Mouse (Mus musculus) CH12.LX (cell line): ENCODE results near the gene Mfsd4a. TPM values are rescaled to one million over a fixed set of nuclear protein-coding genes. Genes with fewer than 3 reads are reported as not detected.
A peak's percentile ranks its signal among the peaks of the same experiment; 100 is the strongest.

Source experiments
- DNase-seq: peaks from one replicate; pipeline ENCODE4 v3.0.0-alpha.2; 2013; ENCODE audit errors: extremely low read depth
- H3K27ac ChIP-seq: 2 replicates; pipeline ENCODE4 v1.5.1; 2012; ENCODE audit warnings: low read depth, mild to moderate bottlenecking, control low read depth, moderate library complexity; ENCODE audit not compliant: insufficient read depth
- H3K27me3 ChIP-seq: replicated peaks from 2 replicates; pipeline ENCODE3; 2012; ENCODE audit warnings: inconsistent platforms
- H3K36me3 ChIP-seq, 2 experiments: replicated peaks in 1 of 2; 2 replicates each; pipeline versions ENCODE3 to v1.6.1; 2012; ENCODE audit warnings: inconsistent platforms in 1 of 2, low read length in 1 of 2, mild to moderate bottlenecking in 1 of 2, mixed read lengths in 1 of 2, moderate library complexity in 1 of 2; ENCODE audit not compliant: control insufficient read depth in 1 of 2, insufficient read depth in 1 of 2
- H3K4me1 ChIP-seq, 2 experiments: 2 replicates each; pipeline ENCODE4 v1.6.1; 2012; ENCODE audit warnings: inconsistent platforms in 1 of 2, moderate library complexity in 1 of 2; ENCODE audit not compliant: insufficient read depth in 2 of 2, control insufficient read depth in 1 of 2
- H3K4me2 ChIP-seq: 2 replicates; pipeline ENCODE4 v1.6.1; 2012; ENCODE audit warnings: low read depth, mild to moderate bottlenecking, control low read depth; ENCODE audit not compliant: poor library complexity, insufficient read depth, severe bottlenecking
- H3K4me3 ChIP-seq, 3 experiments: fragments of 150-350 bp in 1 of 3; sonication (generic) in 1 of 3; replicated peaks in 1 of 3; 2 replicates each; pipeline versions ENCODE3 to v1.5.1; 2011 to 2012; ENCODE audit warnings: low read depth in 2 of 3, low read length in 2 of 3, mild to moderate bottlenecking in 2 of 3, moderate library complexity in 2 of 3, control low read depth in 1 of 3, improper control_type of control experiment in 1 of 3, inconsistent platforms in 1 of 3, mixed read lengths in 1 of 3; ENCODE audit not compliant: poor library complexity in 1 of 3
- H3K79me2 ChIP-seq: replicated peaks from 2 replicates; pipeline ENCODE4 v1.6.1; 2012; ENCODE audit warnings: mild to moderate bottlenecking, moderate library complexity; ENCODE audit not compliant: control insufficient read depth, poor library complexity, insufficient read depth, severe bottlenecking; ENCODE audit errors: extremely low read depth
- H3K9ac ChIP-seq: 2 replicates; pipeline ENCODE4 v1.6.1; 2012; ENCODE audit warnings: low read depth, mild to moderate bottlenecking, control low read depth, moderate library complexity; ENCODE audit not compliant: insufficient read depth
- H3K9me3 ChIP-seq: replicated peaks from 2 replicates; pipeline ENCODE3; 2012; ENCODE audit warnings: low read length, inconsistent platforms, mixed read lengths
- BHLHE40 ChIP-seq: IDR thresholded peaks from 2 replicates; pipeline ENCODE4 v1.6.1; 2011; ENCODE audit warnings: mild to moderate bottlenecking, low read depth, low read length, improper control_type of control experiment
- CHD2 ChIP-seq: IDR thresholded peaks from 2 replicates; pipeline ENCODE4 v1.6.1; 2011; ENCODE audit warnings: low read length, improper control_type of control experiment
- CTCF ChIP-seq, 2 experiments: IDR thresholded peaks in 1 of 2; conservative IDR thresholded peaks in 1 of 2; 2 replicates each; pipeline ENCODE4 v1.5.1; 2011 to 2012; ENCODE audit warnings: low read depth in 2 of 2, low read length in 2 of 2, improper control_type of control experiment in 1 of 2, inconsistent platforms in 1 of 2, mild to moderate bottlenecking in 1 of 2, moderate library complexity in 1 of 2
- E2F4 ChIP-seq: IDR thresholded peaks from 2 replicates; pipeline ENCODE4 v1.6.1; 2011; ENCODE audit warnings: low read depth, low read length, improper control_type of control experiment; ENCODE audit not compliant: insufficient replicate concordance
- ELF1 ChIP-seq: IDR thresholded peaks from 2 replicates; pipeline ENCODE4 v1.6.1; 2014; ENCODE audit warnings: low read depth, mild to moderate bottlenecking, inconsistent platforms, low read length, improper control_type of control experiment
- ETS1 ChIP-seq: conservative IDR thresholded peaks from 2 replicates; pipeline ENCODE4 v1.6.1; 2012; ENCODE audit warnings: low read depth, mild to moderate bottlenecking, inconsistent platforms, low read length, improper control_type of control experiment, moderate library complexity
- HCFC1 ChIP-seq: IDR thresholded peaks from 2 replicates; pipeline ENCODE4 v1.6.1; 2012; ENCODE audit warnings: low read depth, mild to moderate bottlenecking, inconsistent platforms, low read length, improper control_type of control experiment
- JUN ChIP-seq: IDR thresholded peaks from 2 replicates; pipeline ENCODE4 v1.6.1; 2011; ENCODE audit warnings: low read depth, mild to moderate bottlenecking, low read length, improper control_type of control experiment, moderate library complexity; ENCODE audit not compliant: insufficient read depth
- JUND ChIP-seq: conservative IDR thresholded peaks from 2 replicates; pipeline ENCODE4 v1.6.1; 2011; ENCODE audit warnings: low read depth, low read length, improper control_type of control experiment
- MAX ChIP-seq: IDR thresholded peaks from 2 replicates; pipeline ENCODE4 v1.6.1; 2011; ENCODE audit warnings: low read length, improper control_type of control experiment
- MEF2A ChIP-seq: IDR thresholded peaks from 2 replicates; pipeline ENCODE4 v1.6.1; 2014; ENCODE audit warnings: low read depth, mild to moderate bottlenecking, inconsistent platforms, low read length, improper control_type of control experiment, borderline replicate concordance
- MXI1 ChIP-seq: IDR thresholded peaks from 2 replicates; pipeline ENCODE4 v1.6.1; 2011; ENCODE audit warnings: mild to moderate bottlenecking, low read depth, low read length, improper control_type of control experiment
- NELFE ChIP-seq: IDR thresholded peaks from 2 replicates; pipeline ENCODE4 v1.6.1; 2011; ENCODE audit warnings: low read depth, low read length, improper control_type of control experiment
- NRF1 ChIP-seq: IDR thresholded peaks from 2 replicates; pipeline ENCODE4 v1.6.1; 2014; ENCODE audit warnings: low read depth, mild to moderate bottlenecking, inconsistent platforms, low read length, improper control_type of control experiment, moderate library complexity
- PAX5 ChIP-seq: IDR thresholded peaks from 2 replicates; pipeline ENCODE4 v1.6.1; 2012; ENCODE audit warnings: low read length, inconsistent platforms, mixed read lengths
- POLR2AphosphoS2 ChIP-seq: IDR thresholded peaks from 2 replicates; pipeline ENCODE4 v1.6.1; 2011; ENCODE audit warnings: low read depth, low read length, improper control_type of control experiment
- RAD21 ChIP-seq: IDR thresholded peaks from 2 replicates; pipeline ENCODE4 v1.6.1; 2011; ENCODE audit warnings: low read depth, mild to moderate bottlenecking, low read length, improper control_type of control experiment, moderate library complexity
- SIN3A ChIP-seq: IDR thresholded peaks from 2 replicates; pipeline ENCODE4 v1.6.1; 2012; ENCODE audit warnings: low read length, improper control_type of control experiment, inconsistent platforms
- TCF12 ChIP-seq: IDR thresholded peaks from 2 replicates; pipeline ENCODE4 v1.6.1; 2014; ENCODE audit warnings: low read depth, mild to moderate bottlenecking, inconsistent platforms, low read length, improper control_type of control experiment
- ZC3H11A ChIP-seq: IDR thresholded peaks from 2 replicates; pipeline ENCODE4 v1.6.1; 2012; ENCODE audit warnings: low read depth, mild to moderate bottlenecking, inconsistent platforms, low read length, improper control_type of control experiment
- ZKSCAN1 ChIP-seq: IDR thresholded peaks from 2 replicates; pipeline ENCODE4 v1.6.1; 2012; ENCODE audit warnings: low read depth, inconsistent platforms, low read length, improper control_type of control experiment, borderline replicate concordance
- ZMIZ1 ChIP-seq: IDR thresholded peaks from 2 replicates; pipeline ENCODE4 v1.6.1; 2012; ENCODE audit warnings: low read depth, mild to moderate bottlenecking, inconsistent platforms, low read length, improper control_type of control experiment
- ZNF384 ChIP-seq: IDR thresholded peaks from 2 replicates; pipeline ENCODE4 v1.6.1; 2012; ENCODE audit warnings: low read depth, low read length, improper control_type of control experiment, inconsistent platforms
- dilution Hi-C: fragments of 300-500 bp; cut with MboI; formaldehyde crosslinking; loops from 2 replicates; pipeline ENCODE4 v1.14.3; 2020; ENCODE audit warnings: low sequenced_read_pairs; ENCODE audit not compliant: extremely low pct_unique_long_range_greater_than_20kb, extremely low pct_ligation_motif_present
- in situ Hi-C: fragments of 300-500 bp; cut with MboI; formaldehyde crosslinking; loops from 3 replicates; pipeline ENCODE4 v1.14.3; 2019; ENCODE audit warnings: low sequenced_read_pairs, low pct_ligation_motif_present, low pct_unique_long_range_greater_than_20kb, mixed read lengths
- polyA plus RNA-seq: library from polyadenylated mRNA; unstranded; fragments of >175 nt; gene quantifications from 2 replicates; pipeline ENCODE4 v1.2.1, GENCODE M21; 2012; ENCODE audit warnings: low read depth; ENCODE audit not compliant: insufficient read length
- total RNA-seq, 2 experiments: library from RNA; depleted of rRNA; stranded (reverse); fragments of 300-350 nt in 1 of 2; fragments of >200 nt in 1 of 2; gene quantifications; 2 replicates each; pipeline ENCODE4 v1.2.3; 2012 to 2014

Gene Mfsd4a
- total and polyA plus RNA-seq, 3 experiments: 1.4 to 11.8 (median 5.2) TPM

DNA sequence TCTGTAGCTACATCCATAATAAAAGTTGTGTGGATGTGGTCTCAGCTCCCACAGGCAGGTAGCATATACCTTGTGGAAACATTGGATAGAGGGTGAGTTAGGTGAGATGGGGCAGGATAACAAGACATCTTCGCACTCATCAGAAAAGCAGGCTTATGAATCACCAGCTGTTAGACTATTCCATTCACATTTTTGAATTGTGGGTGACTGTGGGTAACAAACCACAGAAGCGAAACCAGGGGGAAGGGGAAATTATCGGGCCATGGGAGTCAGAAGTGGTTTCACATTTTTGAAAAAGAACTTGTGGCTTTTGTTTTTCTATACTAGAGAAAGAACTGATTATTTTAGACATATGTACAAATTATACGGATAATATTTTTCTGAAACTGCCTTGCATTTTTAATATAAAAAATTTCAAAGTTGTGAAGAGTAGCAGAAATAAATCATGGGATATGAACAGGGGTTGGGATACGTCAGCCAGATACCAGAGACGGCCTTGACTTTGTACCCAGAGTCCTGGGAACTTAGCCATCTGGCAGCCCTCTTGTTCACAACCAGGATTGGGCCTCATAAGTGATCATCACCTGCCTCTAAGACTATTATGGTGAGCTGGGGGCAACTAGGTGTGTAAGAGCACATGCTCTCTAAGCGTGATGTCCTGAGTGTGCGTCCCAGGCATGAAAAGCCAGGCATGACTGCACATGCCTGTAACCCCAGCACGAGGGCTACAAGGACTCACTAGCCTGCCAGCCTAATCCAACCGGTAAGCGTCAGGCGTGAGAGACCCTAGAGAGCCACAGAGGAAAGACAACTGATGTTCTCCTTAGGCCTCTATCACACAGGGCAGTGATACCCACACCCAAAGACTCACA is 74.5 kb downstream of the Mfsd4a start (continued):
- TF ChIP-seq MEF2A (no peak), ELF1 (no peak), NRF1 (no peak), CHD2 (no peak), HCFC1 (no peak), POLR2AphosphoS2 (no peak), JUN (no peak), MXI1 (peak; percentile 64; the same call in 1 of the 2 replicates)

DNA sequence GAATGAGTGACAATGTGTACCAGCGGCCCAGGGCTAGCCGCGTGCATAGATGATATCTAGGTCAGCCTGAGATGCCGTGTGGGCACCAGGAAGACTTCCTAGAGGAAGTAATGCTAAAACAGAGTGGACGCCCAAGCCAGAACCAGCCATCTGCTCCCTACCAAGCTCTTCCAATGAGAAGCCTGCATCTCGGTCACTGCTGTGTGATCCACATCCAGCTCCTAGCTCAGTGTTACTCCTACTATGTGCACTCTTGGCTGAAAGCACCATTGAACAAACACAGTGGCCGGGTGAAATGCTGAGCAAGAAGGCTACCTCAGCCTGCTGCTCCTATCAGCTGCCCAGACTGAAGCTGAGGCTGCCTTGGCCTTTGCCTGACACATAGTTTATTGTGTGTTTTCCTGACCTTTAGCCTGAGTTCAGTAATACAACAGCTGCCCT is 75.3 kb downstream of the Mfsd4a start:
- DNase-seq: no peak
- dilution Hi-C loops (no loop called here), in situ Hi-C loops (no loop called here)
- H3K27me3 ChIP-seq: no peaks in the 10 kb centered on the region
- no peak overlapping the region for H3K27ac ChIP-seq
- TF ChIP-seq ZKSCAN1 (0 out of 2 replicates have a peak, but pooled peaks have one; percentile 21), E2F4 (no peak)
- H3K9ac ChIP-seq: no peak overlapping the region
- no peak overlapping the region for H3K4me2 ChIP-seq
- no peaks in the 10 kb centered on the region for H3K79me2 ChIP-seq
- peaks cover 7 to 19% of the 10 kb centered on the region in 2 experiments for H3K4me1 ChIP-seq
- H3K4me3 ChIP-seq: no peak overlapping the region
- no peaks in the 10 kb centered on the region for H3K9me3 ChIP-seq
- no peaks in the 10 kb centered on the region for H3K36me3 ChIP-seq

GRCm38 (mm10) chr1:131990083-131990760 is 77.6 kb downstream of the Mfsd4a start:
- Histone ChIP-seq H3K27me3 (no peaks in the 10 kb centered on the region), H3K9ac (no peak overlapping the region)
- dilution Hi-C loops: no loop called here

More at GRCm38 (mm10) chr1:131990083-131990760, 77.6 kb downstream of the Mfsd4a start:
- no peak overlapping the region for H3K4me2 ChIP-seq
- no peak overlapping the region for H3K4me3 ChIP-seq
- no peaks in the 10 kb centered on the region for H3K36me3 ChIP-seq
- TF ChIP-seq PAX5: no peak
- no peak for TF ChIP-seq NELFE
- TF ChIP-seq ZMIZ1: no peak
- TF ChIP-seq MAX: no peak
- TF ChIP-seq JUND: no peak
- no peak for TF ChIP-seq ETS1
- TF ChIP-seq CTCF (conservative IDR thresholded peaks at IDR 0.05 in 1 of 2, IDR thresholded peaks at IDR 0.05 in 1 of 2; ENCODE audit: low read depth in 2 of 2, low read length in 2 of 2): no peak
- no peak for TF ChIP-seq POLR2AphosphoS2
- TF ChIP-seq ZC3H11A: no peak
- TF ChIP-seq TCF12: no peak
- no peak for TF ChIP-seq SIN3A
- TF ChIP-seq ZNF384: no peak
- TF ChIP-seq RAD21: no peak
- no peak for TF ChIP-seq E2F4
- no peak for TF ChIP-seq BHLHE40
- peaks cover 7 to 19% of the 10 kb centered on the region in 2 experiments for H3K4me1 ChIP-seq
- no peak for DNase-seq
- in situ Hi-C loops: no loop called here
- H3K9me3 ChIP-seq: no peaks in the 10 kb centered on the region
- no peak overlapping the region for H3K27ac ChIP-seq
- H3K79me2 ChIP-seq: no peaks in the 10 kb centered on the region
